Mouse (Mus musculus): ENCODE measurements at regions not wholly inside any gene's neighbourhood (a gene's known extent, or its start where the extent isn't known, plus 50 kb on each side); places are given as distances from the start of the nearest gene placed in this dataset.

- TF ChIP-seq POLR2A (IDR thresholded peaks at IDR 0.05; ENCODE audit: low read depth, low read length): no peak
- no peak for TF ChIP-seq CTCF (IDR thresholded peaks at IDR 0.05; ENCODE audit: borderline replicate concordance, insufficient read depth, low read length)
- no peak overlapping the region for H3K27ac ChIP-seq (ENCODE audit: insufficient read depth, low read length)
- H3K4me1 ChIP-seq (ENCODE audit: control insufficient read depth, insufficient read depth, low read length): peaks cover 6% of the 10 kb centered on the region; the same call in 1 of the 2 replicates
- H3K4me3 ChIP-seq (ENCODE audit: insufficient read depth, low read length): no peak overlapping the region
Observed at GRCm38 (mm10) chr1:189072516-189072915, 64.9 kb upstream of the Kctd3 start.

GRCm38 (mm10) chr1:189068204-189068603 lies 60.6 kb upstream of the Kctd3 start:
- no peak overlapping the region; the same call in 1 of the 2 replicates for H3K27ac ChIP-seq (ENCODE audit: insufficient read depth, low read length)
- TF ChIP-seq POLR2A (IDR thresholded peaks at IDR 0.05; ENCODE audit: low read depth, low read length) (no peak), CTCF (IDR thresholded peaks at IDR 0.05; ENCODE audit: borderline replicate concordance, insufficient read depth, low read length) (no peak)
- no peak overlapping the region for H3K4me3 ChIP-seq (ENCODE audit: insufficient read depth, low read length)
- H3K4me1 ChIP-seq (ENCODE audit: control insufficient read depth, insufficient read depth, low read length): peaks cover 6% of the 10 kb centered on the region; the same call in 1 of the 2 replicates

- H3K4me1 ChIP-seq (ENCODE audit: control insufficient read depth, insufficient read depth, low read length): peaks cover 6% of the 10 kb centered on the region; the same call in 1 of the 2 replicates
- no peak overlapping the region for H3K4me3 ChIP-seq (ENCODE audit: insufficient read depth, low read length)
- TF ChIP-seq POLR2A (IDR thresholded peaks at IDR 0.05; ENCODE audit: low read depth, low read length): no peak
- no peak for TF ChIP-seq CTCF (IDR thresholded peaks at IDR 0.05; ENCODE audit: borderline replicate concordance, insufficient read depth, low read length)
- H3K27ac ChIP-seq (ENCODE audit: insufficient read depth, low read length): no peak overlapping the region
Observed at GRCm38 (mm10) chr1:189067204-189067960, 59.7 kb upstream of the Kctd3 start.

GRCm38 (mm10) chr1:189066446-189067151 lies 59.0 kb upstream of the Kctd3 start:
- Histone ChIP-seq H3K4me1 (ENCODE audit: control insufficient read depth, insufficient read depth, low read length) (peaks cover 6% of the 10 kb centered on the region; the same call in 1 of the 2 replicates), H3K27ac (ENCODE audit: insufficient read depth, low read length) (no peak overlapping the region), H3K4me3 (ENCODE audit: insufficient read depth, low read length) (no peak overlapping the region)
- TF ChIP-seq POLR2A (IDR thresholded peaks at IDR 0.05; ENCODE audit: low read depth, low read length) (no peak), CTCF (IDR thresholded peaks at IDR 0.05; ENCODE audit: borderline replicate concordance, insufficient read depth, low read length) (no peak)

GRCm38 (mm10) chr1:189065152-189065910 lies 57.7 kb upstream of the Kctd3 start:
- H3K4me1 ChIP-seq (ENCODE audit: control insufficient read depth, insufficient read depth, low read length): peaks cover 6% of the 10 kb centered on the region; the same call in 1 of the 2 replicates
- H3K4me3 ChIP-seq (ENCODE audit: insufficient read depth, low read length): no peak overlapping the region
- H3K27ac ChIP-seq (ENCODE audit: insufficient read depth, low read length): no peak overlapping the region
- no peak for TF ChIP-seq CTCF (IDR thresholded peaks at IDR 0.05; ENCODE audit: borderline replicate concordance, insufficient read depth, low read length)
- TF ChIP-seq POLR2A (IDR thresholded peaks at IDR 0.05; ENCODE audit: low read depth, low read length): no peak

- Histone ChIP-seq H3K4me3 (ENCODE audit: insufficient read depth, low read length) (no peak overlapping the region), H3K4me1 (ENCODE audit: control insufficient read depth, insufficient read depth, low read length) (peaks cover 6% of the 10 kb centered on the region; the same call in 1 of the 2 replicates), H3K27ac (ENCODE audit: insufficient read depth, low read length) (no peak overlapping the region)
- TF ChIP-seq POLR2A (IDR thresholded peaks at IDR 0.05; ENCODE audit: low read depth, low read length) (no peak), CTCF (IDR thresholded peaks at IDR 0.05; ENCODE audit: borderline replicate concordance, insufficient read depth, low read length) (no peak)
Observed at GRCm38 (mm10) chr1:189064629-189065028, 57.0 kb upstream of the Kctd3 start.

GRCm38 (mm10) chr1:189063699-189064098 lies 56.1 kb upstream of the Kctd3 start:
- H3K27ac ChIP-seq (ENCODE audit: insufficient read depth, low read length): no peak overlapping the region
- TF ChIP-seq CTCF (IDR thresholded peaks at IDR 0.05; ENCODE audit: borderline replicate concordance, insufficient read depth, low read length) (no peak), POLR2A (IDR thresholded peaks at IDR 0.05; ENCODE audit: low read depth, low read length) (no peak)
- H3K4me3 ChIP-seq (ENCODE audit: insufficient read depth, low read length): no peak overlapping the region
- H3K4me1 ChIP-seq (ENCODE audit: control insufficient read depth, insufficient read depth, low read length): peaks cover 4% of the 10 kb centered on the region; the same call in 1 of the 2 replicates

GRCm38 (mm10) chr1:189063209-189063608 lies 55.6 kb upstream of the Kctd3 start:
- H3K27ac ChIP-seq (ENCODE audit: insufficient read depth, low read length): no peak overlapping the region
- H3K4me3 ChIP-seq (ENCODE audit: insufficient read depth, low read length): no peak overlapping the region
- H3K4me1 ChIP-seq (ENCODE audit: control insufficient read depth, insufficient read depth, low read length): peaks cover under 1% of the 10 kb centered on the region; the same call in 1 of the 2 replicates
- TF ChIP-seq CTCF (IDR thresholded peaks at IDR 0.05; ENCODE audit: borderline replicate concordance, insufficient read depth, low read length) (no peak), POLR2A (IDR thresholded peaks at IDR 0.05; ENCODE audit: low read depth, low read length) (no peak)
